Mouse (Mus musculus) erythroid progenitor cell, adult 5-6 weeks (primary cell): ENCODE data around the gene Ms4a7. TPM values are rescaled to one million over a fixed set of nuclear protein-coding genes. Genes with fewer than 3 reads are reported as not detected.

ENCODE experiments used
- ATAC-seq: replicated peaks from 2 replicates; pipeline ENCODE4 v1.8.0; 2016; ENCODE audit warnings: moderate number of reproducible peaks, mild to moderate bottlenecking, moderate TSS enrichment, inconsistent platforms; ENCODE audit not compliant: poor library complexity, low FRiP score, severe bottlenecking
- total RNA-seq, 2 experiments: library from RNA; stranded (forward) in 1 of 2; stranded (reverse) in 1 of 2; fragments of 150-400 nt in 1 of 2; fragments of 186-747, 209-891 nt in 1 of 2; gene quantifications; 2 replicates each; pipeline versions ENCODE4 v1.2.3 to v1.2.4; 2015 to 2017; ENCODE audit warnings: low replicate concordance in 2 of 2

Gene Ms4a7
- total RNA-seq, 2 experiments from 2014 or later, result 8.8 TPM; not detected in 1

DNA sequence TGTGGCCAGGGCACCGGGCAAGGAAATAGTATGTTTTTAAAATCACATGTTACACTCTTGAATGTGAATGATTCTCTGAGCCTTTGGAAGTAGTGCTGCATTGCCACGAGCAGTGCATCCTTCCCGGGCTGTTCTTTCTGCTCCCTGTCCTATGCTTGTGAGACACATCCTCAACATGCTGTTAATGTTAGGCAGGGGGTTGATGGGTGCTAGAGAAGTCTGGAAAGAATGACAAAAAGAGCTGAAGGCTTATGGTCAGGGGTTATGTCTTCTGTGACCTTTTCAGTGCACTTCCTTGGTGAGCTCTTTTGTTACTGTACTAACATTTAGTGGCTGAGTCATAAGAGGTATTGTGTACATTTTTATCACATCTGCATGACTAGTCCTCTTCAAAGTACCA lies 55.7 kb downstream of the Ms4a7 start:
- ATAC-seq, result no peak

DNA sequence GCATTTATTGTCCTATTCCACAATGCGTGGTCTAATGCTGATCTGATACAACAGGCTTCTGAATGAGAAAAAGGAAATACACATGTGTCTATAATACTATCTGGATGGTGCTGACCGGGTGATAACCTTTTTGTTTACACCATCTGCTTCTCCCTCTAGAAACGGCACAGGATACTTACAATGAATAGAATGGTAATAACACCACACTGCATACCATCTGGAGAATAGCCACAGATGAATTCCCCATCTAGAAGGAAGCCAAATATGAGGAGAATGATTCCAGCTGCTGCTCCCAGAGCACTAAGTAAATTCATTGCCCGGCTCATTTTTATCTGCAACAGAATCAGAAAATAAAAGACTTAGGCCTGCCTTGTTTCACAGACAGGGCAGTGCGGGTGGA lies 59.5 kb downstream of the Ms4a7 start:
- no peak for ATAC-seq

Other genes with a start within 250 kb of the Ms4a7 start
- gene 1700017D01Rik, start 205.3 kb downstream of the Ms4a7 start, total RNA-seq (2015; ENCODE audit: low replicate concordance), result not detected in 2 replicates
- gene 1700017D01Rik, start 205.3 kb downstream of the Ms4a7 start, total RNA-seq (2017; ENCODE audit: low replicate concordance), result not detected in 2 replicates
- gene 1700025F22Rik, start 170.8 kb downstream of the Ms4a7 start, total RNA-seq (2015; ENCODE audit: low replicate concordance), result not detected in 2 replicates
- gene 1700025F22Rik, start 170.8 kb downstream of the Ms4a7 start, total RNA-seq (2017; ENCODE audit: low replicate concordance), result not detected in 2 replicates
- not detected in 2 replicates for gene Ms4a13, start 139.4 kb downstream of the Ms4a7 start, total RNA-seq (2015; ENCODE audit: low replicate concordance)
- not detected in 2 replicates for gene Ms4a13, start 139.4 kb downstream of the Ms4a7 start, total RNA-seq (2017; ENCODE audit: low replicate concordance)
- gene Ms4a12, start 103.7 kb downstream of the Ms4a7 start, total RNA-seq (2015; ENCODE audit: low replicate concordance), result not detected in 2 replicates
- gene Ms4a12, start 103.7 kb downstream of the Ms4a7 start, total RNA-seq (2017; ENCODE audit: low replicate concordance), result not detected in 2 replicates
- 19.8 and 24.3 TPM in 2 replicates for gene Ms4a1, start 69.9 kb downstream of the Ms4a7 start, total RNA-seq (2015; ENCODE audit: low replicate concordance)
- 12.8 and 13.2 TPM in 2 replicates for gene Ms4a1, start 69.9 kb downstream of the Ms4a7 start, total RNA-seq (2017; ENCODE audit: low replicate concordance)
- not detected in 2 replicates for gene Ms4a5, start 52.3 kb downstream of the Ms4a7 start, total RNA-seq (2015; ENCODE audit: low replicate concordance)
- gene Ms4a5, start 52.3 kb downstream of the Ms4a7 start, total RNA-seq (2017; ENCODE audit: low replicate concordance), result not detected in 2 replicates
- gene Ms4a14, start 21.7 kb downstream of the Ms4a7 start, total RNA-seq (2015; ENCODE audit: low replicate concordance), result 3.6 TPM in 1 of 2 replicates, not detected in the other
- gene Ms4a14, start 21.7 kb downstream of the Ms4a7 start, total RNA-seq (2017; ENCODE audit: low replicate concordance), result under 0.01 TPM in 1 of 2 replicates, not detected in the other
- gene Ms4a4a, start 39.4 kb upstream of the Ms4a7 start, total RNA-seq (2015; ENCODE audit: low replicate concordance), result not detected in 2 replicates
- not detected in 2 replicates for gene Ms4a4a, start 39.4 kb upstream of the Ms4a7 start, total RNA-seq (2017; ENCODE audit: low replicate concordance)
- gene Ms4a4c, start 68.6 kb upstream of the Ms4a7 start, total RNA-seq (2015; ENCODE audit: low replicate concordance), result 17.3 and 39.4 TPM in 2 replicates
- gene Ms4a4c, start 68.6 kb upstream of the Ms4a7 start, total RNA-seq (2017; ENCODE audit: low replicate concordance), result 1.5 and 4.2 TPM in 2 replicates
- 40.0 and 72.9 TPM in 2 replicates for gene Ms4a4b, start 107.4 kb upstream of the Ms4a7 start, total RNA-seq (2015; ENCODE audit: low replicate concordance)
- 1.4 and 5.0 TPM in 2 replicates for gene Ms4a4b, start 107.4 kb upstream of the Ms4a7 start, total RNA-seq (2017; ENCODE audit: low replicate concordance)
- 21.0 and 37.1 TPM in 2 replicates for gene Ms4a6c, start 133.2 kb upstream of the Ms4a7 start, total RNA-seq (2015; ENCODE audit: low replicate concordance)
- 13.0 and 39.2 TPM in 2 replicates for gene Ms4a6c, start 133.2 kb upstream of the Ms4a7 start, total RNA-seq (2017; ENCODE audit: low replicate concordance)
- 13.7 and 24.7 TPM in 2 replicates for gene Gm8369, start 149.8 kb upstream of the Ms4a7 start, total RNA-seq (2015; ENCODE audit: low replicate concordance)
- gene Gm8369, start 149.8 kb upstream of the Ms4a7 start, total RNA-seq (2017; ENCODE audit: low replicate concordance), result 8.3 and 21.9 TPM in 2 replicates
- 15.1 and 22.2 TPM in 2 replicates for gene Ms4a6b, start 180.4 kb upstream of the Ms4a7 start, total RNA-seq (2015; ENCODE audit: low replicate concordance)
- 5.4 and 12.9 TPM in 2 replicates for gene Ms4a6b, start 180.4 kb upstream of the Ms4a7 start, total RNA-seq (2017; ENCODE audit: low replicate concordance)
- 3.2 and 4.2 TPM in 2 replicates for gene Ms4a4d, start 200.7 kb upstream of the Ms4a7 start, total RNA-seq (2015; ENCODE audit: low replicate concordance)
- gene Ms4a4d, start 200.7 kb upstream of the Ms4a7 start, total RNA-seq (2017; ENCODE audit: low replicate concordance), result 1.3 TPM in 1 of 2 replicates, not detected in the other